Mouse (Mus musculus) hindbrain, embryonic 15.5 days (tissue): Measurements from ENCODE around the gene Nol9. TPM values are rescaled to one million over a fixed set of nuclear protein-coding genes. Genes with fewer than 3 reads are reported as not detected.

Source experiments
- ATAC-seq: fragments of 200-750 bp; cut with Nextera tagmentation; 2 replicates; pipeline ENCODE4 v1.8.0; 2017; ENCODE audit warnings: low read depth, moderate number of reproducible peaks, moderate TSS enrichment; ENCODE audit not compliant: low FRiP score
- H3K27ac ChIP-seq: fragments of 300-500 bp; sonication (generic); replicated peaks from 2 replicates; pipeline ENCODE4 v1.5.1; 2015; ENCODE audit warnings: mild to moderate bottlenecking, inconsistent platforms
- H3K27me3 ChIP-seq: fragments of 300-500 bp; sonication (generic); 2 replicates; pipeline ENCODE4 v1.6.1; 2015; ENCODE audit warnings: control low read depth, inconsistent platforms
- H3K36me3 ChIP-seq: fragments of 300-500 bp; sonication (generic); 2 replicates; pipeline ENCODE4 v1.6.1; 2015; ENCODE audit warnings: control low read depth, inconsistent platforms
- H3K4me1 ChIP-seq: fragments of 300-500 bp; sonication (generic); replicated peaks from 2 replicates; pipeline ENCODE4 v1.6.1; 2015; ENCODE audit warnings: control low read depth, inconsistent platforms
- H3K4me2 ChIP-seq: fragments of 300-500 bp; sonication (generic); 2 replicates; pipeline ENCODE4 v1.6.1; 2015; ENCODE audit warnings: moderate library complexity, mild to moderate bottlenecking, inconsistent platforms
- H3K4me3 ChIP-seq: fragments of 300-500 bp; sonication (generic); 2 replicates; pipeline ENCODE4 v1.5.1; 2015; ENCODE audit warnings: mild to moderate bottlenecking, inconsistent platforms
- H3K9ac ChIP-seq: fragments of 300-500 bp; sonication (generic); 2 replicates; pipeline ENCODE4 v1.6.1; 2015; ENCODE audit warnings: inconsistent platforms
- H3K9me3 ChIP-seq: fragments of 300-500 bp; sonication (generic); 2 replicates; pipeline ENCODE4 v1.6.1; 2016; ENCODE audit warnings: control low read depth, inconsistent platforms
- WGBS: fragments of 180-500 bp; shearing (Covaris S2); methylation state at CpG from one replicate; pipeline ENCODE4 v1.1.7; 2015; 5-methylcytosine and 5-hydroxymethylcytosine counted together
- polyA plus RNA-seq: library from polyadenylated mRNA; unstranded; fragments of >200 nt; fragmentation: Nextera tagmentation; extraction: Ambion mirVana; gene quantifications from 2 replicates; pipeline ENCODE4 v1.2.1, GENCODE M21; 2015

Nol9 gene
- polyA plus RNA-seq, 1 experiment from 2014 or later = 27.1 TPM

DNA sequence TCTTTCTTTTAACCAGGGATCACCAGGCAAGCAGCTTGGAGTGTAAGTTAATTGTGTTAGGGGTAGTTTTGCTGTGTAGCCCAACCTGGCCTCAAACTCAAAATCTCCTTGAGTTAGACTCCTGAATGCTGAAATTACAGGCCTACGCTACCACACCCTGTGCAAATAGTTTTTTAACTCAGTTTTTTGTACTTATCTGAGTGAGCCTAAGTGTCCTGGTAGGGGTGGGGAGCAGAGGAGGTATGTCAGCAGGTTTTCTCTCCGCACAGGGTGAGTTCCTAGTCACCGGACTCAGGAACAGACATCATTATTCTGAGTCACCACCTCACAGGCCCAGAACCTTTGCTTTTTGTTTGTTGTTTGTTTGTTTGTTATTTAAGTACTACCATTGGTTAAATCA lies 37.1 kb upstream of the Nol9 start:
- H3K4me2 ChIP-seq = no peak overlapping the region
- 91% methylated on average over 3 of the region's 3 CpGs for WGBS
- ATAC-seq = no peak
- no peak overlapping the region for H3K27ac ChIP-seq
- no peak overlapping the region for H3K9ac ChIP-seq
- H3K36me3 ChIP-seq = no peaks in the 10 kb centered on the region
- H3K9me3 ChIP-seq = no peaks in the 10 kb centered on the region
- H3K4me3 ChIP-seq = no peak overlapping the region
- H3K4me1 ChIP-seq = peaks cover 10% of the 10 kb centered on the region
- peaks cover 9% of the 10 kb centered on the region for H3K27me3 ChIP-seq

GRCm38 (mm10) chr4:152006137-152006536 lies 33.0 kb upstream of the Nol9 start:
- Histone ChIP-seq H3K9me3 (no peaks in the 10 kb centered on the region), H3K27ac (no peak overlapping the region), H3K36me3 (no peaks in the 10 kb centered on the region), H3K4me3 (no peak overlapping the region), H3K4me1 (peaks cover 34% of the 10 kb centered on the region), H3K9ac (no peak overlapping the region), H3K27me3 (peaks cover 23% of the 10 kb centered on the region), H3K4me2 (no peak overlapping the region)
- ATAC-seq = no peak
- WGBS = 78% methylated on average over 6 of the region's 6 CpGs

DNA sequence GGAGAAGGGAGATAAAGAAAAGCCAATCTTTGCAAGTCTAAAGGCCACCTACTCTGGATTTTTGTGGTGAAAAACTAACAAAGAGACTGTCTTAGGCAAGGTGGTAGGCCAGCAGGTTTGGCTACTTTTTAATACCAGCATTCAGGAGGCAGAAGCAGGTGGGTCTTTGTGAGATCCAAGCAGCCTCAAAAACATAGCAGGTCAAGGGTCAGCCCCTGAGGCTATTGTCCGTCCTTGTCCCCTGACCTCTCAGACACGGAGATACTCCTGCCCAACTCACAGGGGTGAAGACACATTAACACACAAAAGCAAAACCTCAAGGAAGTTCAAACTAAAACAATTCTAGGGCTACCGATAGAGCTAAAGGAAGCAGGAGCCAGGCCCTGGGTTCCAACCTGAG lies 32.3 kb upstream of the Nol9 start:
- Histone ChIP-seq H3K4me3 (no peak overlapping the region), H3K4me1 (peaks cover 38% of the 10 kb centered on the region)
- no peak for ATAC-seq

GRCm38 (mm10) chr4:152007481-152008147 lies 31.5 kb upstream of the Nol9 start:
- Histone ChIP-seq H3K9me3 (no peaks in the 10 kb centered on the region), H3K27me3 (peaks cover 23% of the 10 kb centered on the region), H3K4me1 (peaks cover 38% of the 10 kb centered on the region), H3K4me2 (peak overlapping the region; percentile 99), H3K4me3 (peak overlapping the region; percentile 69), H3K9ac (peak overlapping the region; percentile 44), H3K36me3 (no peaks in the 10 kb centered on the region), H3K27ac (peak overlapping the region; percentile 80; the same call in 1 of the 2 replicates)
- ATAC-seq = no peak
- WGBS = 5% methylated on average over 8 of the region's 8 CpGs

More for the DNA sequence above, 32.3 kb upstream of the Nol9 start:
- H3K27ac ChIP-seq = no peak overlapping the region
- H3K9ac ChIP-seq = no peak overlapping the region
- whole genome bisulfite sequencing = 18% methylated on average over 3 of the region's 3 CpGs
- H3K9me3 ChIP-seq = no peaks in the 10 kb centered on the region
- H3K36me3 ChIP-seq = no peaks in the 10 kb centered on the region
- peaks cover 23% of the 10 kb centered on the region for H3K27me3 ChIP-seq
- no peak overlapping the region for H3K4me2 ChIP-seq

- WGBS = under 1% methylated on average over 14 of the region's 14 CpGs
- H3K27ac ChIP-seq = peak overlapping the region; percentile 80
- no peaks in the 10 kb centered on the region for H3K9me3 ChIP-seq
- peak overlapping the region; percentile 44 for H3K9ac ChIP-seq
- ATAC-seq = 0 out of 2 replicates have a peak, but pooled peaks have one; percentile 17
- no peaks in the 10 kb centered on the region for H3K36me3 ChIP-seq
- H3K4me3 ChIP-seq = peak overlapping the region; percentile 69
- peaks cover 23% of the 10 kb centered on the region for H3K27me3 ChIP-seq
- H3K4me2 ChIP-seq = peak overlapping the region; percentile 99
- peaks cover 38% of the 10 kb centered on the region for H3K4me1 ChIP-seq
Observed at GRCm38 (mm10) chr4:152008148-152008500, 31.0 kb upstream of the Nol9 start.

DNA sequence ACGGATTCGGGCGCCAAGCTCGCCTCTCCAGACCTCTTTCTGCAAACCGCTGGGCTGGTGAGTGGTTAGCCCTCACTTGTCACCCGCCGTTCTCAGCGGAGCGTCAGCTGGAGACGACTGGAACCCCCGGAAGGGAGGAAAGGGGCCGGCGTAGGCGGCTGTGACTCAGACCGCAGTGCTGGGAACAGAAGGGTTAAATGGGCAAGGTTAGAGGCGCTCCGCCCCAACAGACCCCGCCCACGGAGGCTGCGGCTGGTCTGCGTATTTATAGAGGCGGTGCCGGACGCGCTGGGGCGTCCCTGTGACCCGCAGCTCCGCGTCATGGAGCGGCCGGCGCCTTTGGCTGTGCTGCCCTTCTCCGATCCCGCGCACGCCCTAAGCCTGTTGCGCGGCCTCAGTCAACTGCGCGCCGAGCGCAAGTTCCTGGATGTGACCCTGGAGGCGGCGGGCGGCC lies 30.5 kb upstream of the Nol9 start, which contains the start of gene Klhl21:
TSS of gene Klhl21 (plus strand) at position 182 of the 454 bp plus-strand sequence.
- Histone ChIP-seq H3K9me3 (no peaks in the 10 kb centered on the region), H3K27me3 (peaks cover 23% of the 10 kb centered on the region), H3K27ac (peak within 1 kb of the TSS; percentile 80), H3K9ac (peak within 1 kb of the TSS; percentile 59), H3K36me3 (no peaks in the 10 kb centered on the region), H3K4me2 (peak within 1 kb of the TSS; percentile 99), H3K4me3 (peak within 1 kb of the TSS; percentile 69), H3K4me1 (peaks cover 38% of the 10 kb centered on the region)
- WGBS = under 1% methylated on average over 34 of the region's 45 CpGs
- peak; percentile 88 for ATAC-seq

DNA sequence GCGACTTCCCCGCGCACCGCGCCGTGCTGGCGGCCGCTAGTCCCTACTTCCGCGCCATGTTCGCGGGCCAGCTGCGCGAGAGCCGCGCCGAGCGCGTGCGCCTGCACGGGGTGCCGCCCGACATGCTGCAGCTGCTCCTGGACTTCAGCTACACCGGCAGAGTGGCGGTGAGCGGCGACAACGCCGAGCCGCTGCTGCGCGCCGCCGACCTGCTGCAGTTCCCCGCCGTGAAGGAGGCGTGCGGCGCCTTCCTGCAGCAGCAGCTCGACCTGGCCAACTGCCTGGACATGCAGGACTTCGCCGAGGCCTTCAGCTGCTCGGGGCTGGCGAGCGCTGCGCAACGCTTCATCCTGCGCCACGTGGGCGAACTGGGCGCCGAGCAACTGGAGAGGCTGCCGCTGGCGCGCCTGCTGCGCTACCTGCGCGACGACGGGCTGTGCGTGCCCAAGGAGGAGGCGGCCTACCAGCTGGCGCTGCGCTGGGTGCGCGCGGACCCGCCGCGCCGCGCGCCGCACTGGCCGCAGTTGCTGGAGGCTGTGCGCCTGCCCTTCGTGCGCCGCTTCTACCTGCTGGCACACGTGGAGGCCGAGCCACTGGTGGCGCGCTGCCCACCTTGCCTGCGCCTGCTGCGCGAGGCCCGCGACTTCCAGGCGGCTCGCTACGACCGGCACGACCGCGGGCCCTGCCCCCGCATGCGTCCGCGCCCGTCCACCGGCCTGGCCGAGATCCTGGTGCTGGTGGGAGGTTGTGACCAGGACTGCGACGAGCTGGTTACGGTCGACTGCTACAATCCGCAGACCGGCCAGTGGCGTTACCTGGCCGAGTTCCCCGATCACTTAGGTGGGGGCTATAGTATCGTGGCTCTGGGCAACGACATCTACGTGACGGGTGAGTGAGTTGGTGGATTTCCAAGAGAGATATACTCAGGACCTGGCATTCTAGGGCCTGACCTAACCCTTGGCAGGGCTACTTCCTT lies 29.8 kb upstream of the Nol9 start:
- peaks cover 38% of the 10 kb centered on the region for H3K4me1 ChIP-seq
- peak overlapping the region; percentile 80 for H3K27ac ChIP-seq
- under 1% methylated on average over 106 of the region's 115 CpGs for WGBS
- H3K27me3 ChIP-seq = peaks cover 23% of the 10 kb centered on the region
- H3K36me3 ChIP-seq = 0 out of 2 replicates have a peak, but pooled peaks cover 3% of the 10 kb centered on the region
- peak overlapping the region; percentile 69 for H3K4me3 ChIP-seq
- ATAC-seq = peak; percentile 78
- H3K4me2 ChIP-seq = peak overlapping the region; percentile 99
- H3K9ac ChIP-seq = peak overlapping the region; percentile 59
- no peaks in the 10 kb centered on the region for H3K9me3 ChIP-seq

- H3K9ac ChIP-seq = peak overlapping the region; percentile 59
- ATAC-seq = no peak; the same call in 1 of the 2 replicates
- H3K36me3 ChIP-seq = 0 out of 2 replicates have a peak, but pooled peaks cover 9% of the 10 kb centered on the region
- H3K4me1 ChIP-seq = peaks cover 38% of the 10 kb centered on the region
- peaks cover 23% of the 10 kb centered on the region for H3K27me3 ChIP-seq
- no peaks in the 10 kb centered on the region for H3K9me3 ChIP-seq
- H3K4me2 ChIP-seq = peak overlapping the region; percentile 99
- peak overlapping the region; percentile 69 for H3K4me3 ChIP-seq
- H3K27ac ChIP-seq = no peak overlapping the region
- WGBS = 4% methylated on average over 10 of the region's 10 CpGs
Observed at GRCm38 (mm10) chr4:152010091-152010706, 28.9 kb upstream of the Nol9 start.

GRCm38 (mm10) chr4:152010707-152011134 lies 28.4 kb upstream of the Nol9 start:
- no peak for ATAC-seq
- H3K4me1 ChIP-seq = peaks cover 38% of the 10 kb centered on the region
- H3K27me3 ChIP-seq = peaks cover 23% of the 10 kb centered on the region
- no peaks in the 10 kb centered on the region for H3K9me3 ChIP-seq
- WGBS = 14% methylated on average over 13 of the region's 13 CpGs
- H3K36me3 ChIP-seq = 0 out of 2 replicates have a peak, but pooled peaks cover 9% of the 10 kb centered on the region
- no peak overlapping the region for H3K27ac ChIP-seq
- peak overlapping the region; percentile 69 for H3K4me3 ChIP-seq
- H3K9ac ChIP-seq = peak overlapping the region; percentile 7; the same call in 1 of the 2 replicates
- peak overlapping the region; percentile 99 for H3K4me2 ChIP-seq

GRCm38 (mm10) chr4:152011171-152011760 lies 27.9 kb upstream of the Nol9 start:
- no peaks in the 10 kb centered on the region for H3K9me3 ChIP-seq
- peak overlapping the region; percentile 99 for H3K4me2 ChIP-seq
- 0 out of 2 replicates have a peak, but pooled peaks cover 9% of the 10 kb centered on the region for H3K36me3 ChIP-seq
- 0 out of 2 replicates have a peak overlapping the region, but pooled peaks have one; percentile 7 for H3K9ac ChIP-seq
- peak overlapping the region; percentile 69; the same call in 1 of the 2 replicates for H3K4me3 ChIP-seq
- WGBS = 82% methylated on average over 8 of the region's 8 CpGs
- H3K27ac ChIP-seq = no peak overlapping the region
- no peak for ATAC-seq
- H3K27me3 ChIP-seq = peaks cover 21% of the 10 kb centered on the region
- peaks cover 38% of the 10 kb centered on the region for H3K4me1 ChIP-seq

DNA sequence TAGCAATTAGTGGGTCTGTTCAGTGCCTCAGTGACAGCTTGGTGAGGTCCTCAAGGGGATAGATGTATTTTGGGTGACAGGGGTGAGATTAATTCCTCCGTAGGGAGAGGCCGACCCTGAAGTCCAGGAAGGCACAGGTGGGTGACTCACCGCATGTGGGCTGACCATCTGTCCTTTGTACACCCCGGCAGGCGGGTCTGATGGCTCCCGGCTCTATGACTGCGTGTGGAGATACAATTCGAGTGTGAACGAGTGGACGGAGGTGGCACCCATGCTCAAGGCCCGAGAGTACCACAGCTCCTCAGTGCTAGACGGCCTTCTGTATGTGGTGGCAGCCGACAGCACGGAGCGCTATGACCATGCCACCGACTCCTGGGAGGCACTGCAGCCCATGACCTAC lies 27.0 kb upstream of the Nol9 start:
- H3K27me3 ChIP-seq = peaks cover 13% of the 10 kb centered on the region
- peaks cover 36% of the 10 kb centered on the region for H3K4me1 ChIP-seq
- H3K9me3 ChIP-seq = no peaks in the 10 kb centered on the region
- ATAC-seq = no peak
- no peak overlapping the region for H3K4me3 ChIP-seq
- H3K4me2 ChIP-seq = no peak overlapping the region
- H3K36me3 ChIP-seq = 0 out of 2 replicates have a peak, but pooled peaks cover 9% of the 10 kb centered on the region
- no peak overlapping the region for H3K9ac ChIP-seq
- no peak overlapping the region for H3K27ac ChIP-seq
- WGBS = 93% methylated on average over 16 of the region's 16 CpGs
